Mouse (Mus musculus) midbrain, embryonic 15.5 days (tissue): ENCODE measurements at regions not wholly inside any gene's neighbourhood (a gene's known extent, or its start where the extent isn't known, plus 50 kb on each side); places are given as distances from the start of the nearest gene placed in this dataset.

Experiments
- ATAC-seq: fragments of 200-750 bp; cut with Nextera tagmentation; replicated peaks from 2 replicates; pipeline ENCODE4 v1.8.0; 2017; ENCODE audit warnings: moderate TSS enrichment
- H3K27ac ChIP-seq: fragments of 300-500 bp; sonication (generic); 2 replicates; pipeline ENCODE4 v1.5.1; 2015; ENCODE audit warnings: mild to moderate bottlenecking, inconsistent platforms
- H3K27me3 ChIP-seq: fragments of 300-500 bp; sonication (generic); replicated peaks from 2 replicates; pipeline ENCODE4 v1.6.1; 2015; ENCODE audit warnings: inconsistent platforms
- H3K36me3 ChIP-seq: fragments of 300-500 bp; sonication (generic); replicated peaks from 2 replicates; pipeline ENCODE4 v1.6.1; 2015; ENCODE audit warnings: inconsistent platforms
- H3K4me1 ChIP-seq: fragments of 300-500 bp; sonication (generic); 2 replicates; pipeline ENCODE4 v1.6.1; 2015; ENCODE audit warnings: inconsistent platforms
- H3K4me2 ChIP-seq: fragments of 300-500 bp; sonication (generic); 2 replicates; pipeline ENCODE4 v1.6.1; 2015; ENCODE audit warnings: inconsistent platforms, mild to moderate bottlenecking, moderate library complexity
- H3K4me3 ChIP-seq: fragments of 300-500 bp; sonication (generic); 2 replicates; pipeline ENCODE4 v1.5.1; 2015; ENCODE audit warnings: mild to moderate bottlenecking, inconsistent platforms
- H3K9ac ChIP-seq: fragments of 300-500 bp; sonication (generic); 2 replicates; pipeline ENCODE4 v1.6.1; 2015; ENCODE audit warnings: mild to moderate bottlenecking, inconsistent platforms
- H3K9me3 ChIP-seq: fragments of 300-500 bp; sonication (generic); 2 replicates; pipeline ENCODE4 v1.6.1; 2016; ENCODE audit warnings: inconsistent platforms
- WGBS: fragments of 180-500 bp; shearing (Covaris S2); methylation state at CpG from one replicate; pipeline ENCODE4 v1.1.7; 2015; ENCODE audit warnings: mixed read lengths; 5-methylcytosine and 5-hydroxymethylcytosine counted together

DNA sequence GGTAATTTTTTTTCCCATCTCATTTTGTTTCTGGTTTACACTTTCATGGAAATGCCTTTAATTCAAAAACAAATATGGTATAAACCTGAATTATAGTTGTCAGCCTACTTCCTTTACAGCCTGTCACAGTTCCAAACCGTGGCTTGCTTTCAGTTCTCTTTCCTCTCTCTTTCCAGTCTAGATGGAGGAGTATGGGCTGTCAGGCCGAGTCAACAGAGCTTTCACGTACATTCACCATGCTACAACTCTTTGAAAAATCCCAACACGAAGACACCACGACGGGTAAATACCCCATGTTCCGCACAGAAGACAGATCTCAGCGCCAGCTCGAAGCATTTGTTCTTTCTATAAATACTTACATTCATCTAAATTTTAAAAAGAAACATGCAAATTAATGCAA is 125.2 kb upstream of the Ufm1 start:
- WGBS: 88% methylated on average over 9 of the region's 9 CpGs
- Histone ChIP-seq H3K4me2 (no peak overlapping the region), H3K4me3 (no peak overlapping the region), H3K4me1 (no peaks in the 10 kb centered on the region), H3K27me3 (no peaks in the 10 kb centered on the region), H3K27ac (no peak overlapping the region), H3K9ac (no peak overlapping the region), H3K36me3 (no peaks in the 10 kb centered on the region), H3K9me3 (no peaks in the 10 kb centered on the region)
- ATAC-seq: no peak

DNA sequence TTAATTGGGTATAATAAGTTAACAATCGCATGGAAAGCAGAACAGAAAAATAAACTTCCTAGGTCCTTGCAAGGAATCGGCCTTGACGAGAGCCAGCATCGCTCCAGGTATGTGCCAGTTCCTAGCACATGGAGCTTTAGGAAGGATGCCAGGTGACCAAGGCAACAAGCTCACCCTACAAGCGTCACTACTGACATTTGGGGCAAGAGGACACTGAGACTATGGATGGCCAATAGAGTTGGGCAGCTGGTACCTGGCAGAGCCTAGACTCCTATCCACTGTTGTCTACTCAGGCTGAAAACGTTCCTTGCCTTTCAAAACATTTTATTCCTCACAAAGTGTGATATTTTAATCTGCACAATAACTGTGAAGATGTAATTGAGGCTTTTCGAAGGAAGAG is 124.6 kb upstream of the Ufm1 start:
- Histone ChIP-seq H3K27ac (no peak overlapping the region), H3K9me3 (no peaks in the 10 kb centered on the region), H3K27me3 (no peaks in the 10 kb centered on the region), H3K9ac (no peak overlapping the region), H3K4me3 (no peak overlapping the region), H3K4me2 (no peak overlapping the region), H3K4me1 (no peaks in the 10 kb centered on the region), H3K36me3 (no peaks in the 10 kb centered on the region)
- 87% methylated on average over 7 of the region's 7 CpGs for WGBS
- ATAC-seq: no peak

DNA sequence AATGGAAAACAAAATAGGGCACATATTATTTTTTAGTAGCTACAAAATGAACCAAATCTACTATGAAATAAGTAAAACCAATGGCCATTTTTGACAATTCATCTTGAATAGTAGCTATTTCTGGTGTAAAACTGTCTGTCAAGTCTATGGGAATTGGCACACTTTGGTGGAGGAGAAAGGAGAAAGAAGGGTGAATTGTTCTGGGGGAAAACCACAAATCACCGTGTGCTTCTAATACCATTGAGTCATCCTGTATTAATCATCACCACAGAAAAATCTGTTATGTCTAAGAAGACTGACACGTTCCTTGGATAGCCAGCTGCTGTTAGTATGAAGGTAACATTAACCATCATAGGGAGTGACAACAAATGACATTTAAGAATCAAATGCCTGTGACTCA is 123.7 kb upstream of the Ufm1 start:
- 91% methylated on average over 2 of the region's 2 CpGs for WGBS
- Histone ChIP-seq H3K27me3 (no peaks in the 10 kb centered on the region), H3K4me3 (no peak overlapping the region), H3K4me2 (no peak overlapping the region), H3K27ac (no peak overlapping the region), H3K9me3 (no peaks in the 10 kb centered on the region), H3K36me3 (no peaks in the 10 kb centered on the region), H3K4me1 (no peaks in the 10 kb centered on the region), H3K9ac (no peak overlapping the region)
- ATAC-seq: no peak

DNA sequence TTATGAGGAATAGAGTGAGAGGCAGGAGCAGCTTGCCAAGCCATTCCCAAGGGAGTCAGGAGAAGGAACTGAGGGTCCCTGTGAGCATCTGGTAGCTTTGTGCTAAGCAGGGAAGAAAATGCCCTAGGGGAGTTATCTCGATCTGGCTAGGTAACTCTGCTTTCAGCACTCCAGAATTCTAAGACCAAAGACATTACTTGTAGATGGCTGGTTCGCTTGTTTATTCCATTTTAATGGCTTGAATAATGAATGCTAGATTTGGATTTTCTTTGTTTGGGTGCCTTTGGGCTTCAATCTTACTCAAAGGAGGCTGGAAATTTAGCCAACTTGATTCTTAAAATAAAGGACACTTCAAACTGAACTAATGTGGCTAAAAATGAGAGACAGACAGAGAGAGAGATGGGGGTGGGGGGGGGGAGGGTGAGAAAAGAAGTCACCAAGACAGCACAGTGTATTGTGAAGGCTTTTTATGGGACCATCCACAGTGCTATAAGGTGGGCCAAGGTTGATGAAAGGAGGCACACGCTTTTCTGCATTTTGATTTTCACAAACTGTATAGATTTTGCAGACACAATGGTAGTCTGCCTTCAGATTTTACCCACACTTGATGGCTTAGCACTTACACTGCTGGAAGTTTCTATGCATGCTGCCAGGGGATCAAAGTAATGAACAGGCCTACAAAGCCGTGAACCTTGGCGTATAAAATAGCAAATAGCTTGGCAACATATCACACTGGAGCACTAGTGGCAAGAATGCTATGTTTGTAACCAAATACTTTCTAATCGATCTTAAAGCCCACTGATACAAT is 121.3 kb upstream of the Ufm1 start:
- no peak overlapping the region for H3K9ac ChIP-seq
- no peak overlapping the region for H3K4me3 ChIP-seq
- no peak overlapping the region for H3K4me2 ChIP-seq
- no peak for ATAC-seq
- no peaks in the 10 kb centered on the region for H3K27me3 ChIP-seq
- WGBS: 86% methylated on average over 6 of the region's 6 CpGs
- H3K9me3 ChIP-seq: no peaks in the 10 kb centered on the region
- H3K36me3 ChIP-seq: no peaks in the 10 kb centered on the region
- no peak overlapping the region for H3K27ac ChIP-seq
- no peaks in the 10 kb centered on the region for H3K4me1 ChIP-seq

DNA sequence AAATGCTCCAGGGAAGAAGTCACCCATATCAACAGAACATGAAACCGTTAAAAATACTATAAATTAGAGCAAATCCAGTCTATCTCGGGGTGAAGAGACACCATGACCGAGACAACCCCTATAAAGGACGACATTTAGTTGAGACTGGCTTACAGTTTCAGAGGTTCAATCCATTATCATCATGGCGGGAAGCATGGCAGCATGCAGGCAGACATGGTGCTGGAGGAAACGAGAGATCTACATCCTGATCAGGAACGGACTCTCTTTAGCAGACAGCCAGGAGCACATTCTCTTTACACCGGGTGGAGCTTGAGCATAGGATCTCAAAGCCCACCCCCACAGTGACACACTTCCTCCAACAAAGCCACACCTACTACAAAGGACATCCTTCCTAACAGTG is 118.7 kb upstream of the Ufm1 start:
- Histone ChIP-seq H3K27ac (no peak overlapping the region), H3K9me3 (no peaks in the 10 kb centered on the region), H3K27me3 (no peaks in the 10 kb centered on the region), H3K4me3 (no peak overlapping the region), H3K36me3 (no peaks in the 10 kb centered on the region), H3K4me1 (no peaks in the 10 kb centered on the region), H3K9ac (no peak overlapping the region), H3K4me2 (no peak overlapping the region)
- WGBS: 95% methylated on average over 8 of the region's 8 CpGs
- ATAC-seq: no peak

DNA sequence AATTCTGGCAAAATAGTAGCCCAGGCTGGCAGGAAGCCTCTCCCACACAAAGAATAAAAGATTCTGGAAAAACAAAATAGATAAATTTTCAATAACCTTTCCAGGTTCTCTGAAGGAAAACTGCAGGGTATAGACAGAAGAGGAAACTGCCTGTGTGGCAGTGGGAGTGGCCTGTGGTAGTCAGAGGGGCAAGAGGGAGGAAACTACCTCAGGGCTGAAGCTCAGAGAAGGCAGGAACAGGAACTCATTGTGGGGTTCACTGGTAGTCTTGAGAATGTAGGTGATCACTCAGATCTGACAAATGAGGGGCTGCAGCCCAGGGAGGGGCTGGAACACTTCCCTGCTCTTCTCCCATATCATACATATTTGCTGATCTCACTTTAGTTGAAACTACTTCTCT is 118.0 kb upstream of the Ufm1 start:
- no peaks in the 10 kb centered on the region for H3K4me1 ChIP-seq
- no peaks in the 10 kb centered on the region for H3K36me3 ChIP-seq
- no peak overlapping the region for H3K4me2 ChIP-seq
- H3K9me3 ChIP-seq: no peaks in the 10 kb centered on the region
- no peak overlapping the region for H3K9ac ChIP-seq
- no peak for ATAC-seq
- no peaks in the 10 kb centered on the region for H3K27me3 ChIP-seq
- no peak overlapping the region for H3K4me3 ChIP-seq
- H3K27ac ChIP-seq: no peak overlapping the region

DNA sequence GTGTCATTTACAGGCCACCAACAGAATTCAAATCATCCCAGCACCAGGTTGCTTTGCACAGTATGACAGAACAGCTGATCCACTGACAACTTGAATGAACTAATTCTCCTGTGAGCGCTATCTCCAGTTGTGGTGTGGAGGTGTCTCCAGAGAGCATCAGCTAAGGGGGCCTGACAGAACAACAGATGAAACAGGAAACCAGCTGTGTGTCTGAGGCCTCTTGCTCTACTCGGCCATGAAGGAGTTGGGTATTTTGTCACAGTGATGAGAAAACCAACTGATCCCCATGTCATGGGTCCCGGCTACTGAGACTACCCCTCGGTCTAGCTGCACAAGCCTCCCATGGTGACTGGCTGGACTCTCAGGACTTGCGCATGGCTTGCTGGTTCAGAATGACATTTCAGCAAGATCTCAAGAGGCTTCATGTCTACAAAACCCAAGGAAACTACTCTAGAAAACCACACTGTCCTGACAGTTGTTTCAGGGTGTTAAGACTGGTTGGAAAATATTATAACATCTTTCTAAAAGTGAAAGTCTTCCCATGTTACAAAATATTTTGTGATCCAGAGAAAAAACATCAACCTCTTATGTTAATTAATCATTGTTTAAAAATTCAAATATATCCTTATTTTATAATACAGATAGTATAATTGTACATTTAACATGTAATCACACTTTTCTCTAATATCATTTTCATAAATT is 113.9 kb upstream of the Ufm1 start:
- Histone ChIP-seq H3K4me2 (no peak overlapping the region), H3K36me3 (no peaks in the 10 kb centered on the region), H3K9ac (no peak overlapping the region), H3K27me3 (no peaks in the 10 kb centered on the region), H3K27ac (no peak overlapping the region), H3K4me1 (no peaks in the 10 kb centered on the region), H3K9me3 (no peaks in the 10 kb centered on the region), H3K4me3 (no peak overlapping the region)
- no peak for ATAC-seq
- WGBS: 79% methylated on average over 5 of the region's 5 CpGs

DNA sequence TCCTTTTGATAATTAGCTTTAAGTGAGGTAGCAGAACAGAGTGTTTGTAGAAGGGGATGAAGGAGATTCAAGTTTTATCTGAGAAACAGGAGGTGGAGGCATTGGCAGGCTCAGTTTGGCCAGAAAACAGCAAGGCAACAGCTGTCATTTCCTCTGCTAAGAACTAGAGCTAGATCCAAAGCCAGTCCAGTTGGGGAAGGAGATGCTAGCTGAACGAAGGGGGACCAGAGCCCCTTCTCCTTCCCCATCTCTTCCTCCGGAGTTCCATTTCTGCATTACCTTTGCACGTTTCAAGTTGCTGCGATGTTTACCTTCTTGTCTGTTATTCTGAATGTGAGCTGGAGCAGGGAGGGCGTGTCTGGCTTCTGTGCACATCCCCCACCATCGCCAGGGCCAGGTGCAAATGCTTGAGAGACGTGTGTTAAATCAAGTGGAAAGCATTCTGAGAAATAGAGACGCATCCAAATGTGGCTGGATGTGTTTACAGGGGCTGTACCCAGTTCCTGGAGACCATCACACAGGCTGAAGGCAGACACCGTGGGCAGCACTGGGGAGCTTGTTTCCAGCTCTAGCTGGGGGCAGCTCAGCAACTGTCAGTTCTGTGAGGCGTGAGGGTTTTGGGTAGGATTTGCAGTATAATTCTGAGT is 111.4 kb upstream of the Ufm1 start:
- no peak for ATAC-seq
- H3K4me2 ChIP-seq: no peak overlapping the region

DNA sequence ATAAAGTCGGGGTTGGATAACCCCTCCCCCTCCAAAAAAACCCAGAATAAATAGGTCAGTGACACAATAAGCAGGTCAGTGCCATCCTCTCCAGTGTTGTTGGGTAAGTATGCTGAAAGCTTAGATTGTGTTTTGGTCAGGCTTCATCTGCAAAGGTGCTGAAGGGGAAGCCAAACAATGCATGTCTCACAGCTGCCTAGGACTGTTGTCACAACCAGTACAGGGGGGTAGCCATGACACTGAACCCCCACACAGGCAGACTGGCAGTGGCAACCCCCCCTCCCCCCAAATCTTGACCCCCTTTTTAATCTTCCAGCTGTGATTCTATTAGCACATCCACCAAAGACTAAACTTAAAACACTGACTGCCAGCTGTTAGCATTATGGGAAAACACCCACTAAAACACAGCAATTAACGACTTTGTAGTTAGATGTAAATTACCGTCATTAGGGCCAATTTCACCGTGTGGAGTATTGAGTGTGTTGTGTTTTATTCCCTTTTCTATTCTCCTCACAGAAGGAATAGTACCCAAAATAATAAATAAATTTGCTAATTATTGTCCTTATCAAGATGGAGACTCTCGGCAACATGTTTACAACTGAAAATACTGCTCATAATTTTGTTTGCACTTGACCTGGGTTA is 105.5 kb upstream of the Ufm1 start:
- Histone ChIP-seq H3K27me3 (no peaks in the 10 kb centered on the region), H3K4me2 (no peak overlapping the region), H3K9me3 (no peaks in the 10 kb centered on the region), H3K4me1 (no peaks in the 10 kb centered on the region), H3K9ac (no peak overlapping the region), H3K4me3 (no peak overlapping the region), H3K27ac (no peak overlapping the region), H3K36me3 (no peaks in the 10 kb centered on the region)
- WGBS: 71% methylated on average over 5 of the region's 5 CpGs
- no peak for ATAC-seq

More for the DNA sequence above, 111.4 kb upstream of the Ufm1 start:
- WGBS: 47% methylated on average over 10 of the region's 10 CpGs
- no peaks in the 10 kb centered on the region for H3K36me3 ChIP-seq
- H3K4me1 ChIP-seq: no peaks in the 10 kb centered on the region
- H3K4me3 ChIP-seq: no peak overlapping the region
- no peak overlapping the region for H3K9ac ChIP-seq
- no peaks in the 10 kb centered on the region for H3K27me3 ChIP-seq
- no peaks in the 10 kb centered on the region for H3K9me3 ChIP-seq
- no peak overlapping the region for H3K27ac ChIP-seq

DNA sequence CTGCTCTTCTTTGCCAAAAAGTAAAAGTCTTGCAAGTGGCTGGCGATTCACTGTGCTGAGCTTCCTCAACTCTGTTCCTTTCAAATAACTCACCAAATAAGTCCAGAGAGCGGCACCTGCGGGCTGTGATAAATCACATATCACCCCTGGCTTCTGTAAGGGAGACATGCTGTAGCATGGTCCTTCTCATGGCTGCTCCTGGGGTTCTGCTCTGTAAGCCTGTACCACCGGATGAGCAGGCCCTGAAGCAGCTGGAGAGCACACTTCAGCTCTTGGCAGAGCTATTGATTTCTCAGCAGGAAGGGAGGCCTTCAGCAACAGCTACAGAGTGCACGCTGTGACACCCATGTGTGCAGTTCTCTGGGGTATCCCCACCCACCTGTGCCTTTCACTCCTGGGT is 101.5 kb upstream of the Ufm1 start:
- 61% methylated on average over 5 of the region's 5 CpGs for WGBS
- H3K9ac ChIP-seq: no peak overlapping the region
- ATAC-seq: no peak
- H3K27me3 ChIP-seq: no peaks in the 10 kb centered on the region
- no peak overlapping the region for H3K27ac ChIP-seq
- no peak overlapping the region for H3K4me2 ChIP-seq
- no peaks in the 10 kb centered on the region for H3K9me3 ChIP-seq
- H3K36me3 ChIP-seq: no peaks in the 10 kb centered on the region
- H3K4me1 ChIP-seq: no peaks in the 10 kb centered on the region
- no peak overlapping the region for H3K4me3 ChIP-seq

DNA sequence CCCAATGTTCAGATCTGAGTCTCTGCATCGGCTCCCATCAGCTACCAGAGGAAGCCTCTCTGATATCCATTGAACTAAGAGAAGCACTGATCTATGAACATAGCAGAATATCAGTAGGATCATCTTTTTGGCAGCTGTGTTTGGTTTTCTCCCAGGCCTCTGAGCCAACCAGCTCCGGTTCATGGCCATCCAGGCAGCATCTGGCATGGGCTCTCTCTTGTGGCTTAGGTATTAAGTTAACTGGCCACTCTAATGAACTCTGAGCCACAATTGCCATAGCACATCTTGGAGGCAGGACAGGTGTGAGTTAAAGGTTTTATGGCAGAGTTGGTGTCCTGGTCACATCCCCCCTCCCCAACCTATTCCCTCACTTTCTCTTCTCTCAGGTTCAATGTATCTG is 90.2 kb upstream of the Ufm1 start:
- H3K9ac ChIP-seq: no peak overlapping the region
- H3K36me3 ChIP-seq: no peaks in the 10 kb centered on the region
- no peaks in the 10 kb centered on the region for H3K9me3 ChIP-seq
- H3K4me3 ChIP-seq: no peak overlapping the region
- H3K4me2 ChIP-seq: no peak overlapping the region
- H3K27me3 ChIP-seq: no peaks in the 10 kb centered on the region
- 93% methylated on average over 2 of the region's 2 CpGs for WGBS
- H3K27ac ChIP-seq: no peak overlapping the region
- no peaks in the 10 kb centered on the region for H3K4me1 ChIP-seq
- no peak for ATAC-seq

DNA sequence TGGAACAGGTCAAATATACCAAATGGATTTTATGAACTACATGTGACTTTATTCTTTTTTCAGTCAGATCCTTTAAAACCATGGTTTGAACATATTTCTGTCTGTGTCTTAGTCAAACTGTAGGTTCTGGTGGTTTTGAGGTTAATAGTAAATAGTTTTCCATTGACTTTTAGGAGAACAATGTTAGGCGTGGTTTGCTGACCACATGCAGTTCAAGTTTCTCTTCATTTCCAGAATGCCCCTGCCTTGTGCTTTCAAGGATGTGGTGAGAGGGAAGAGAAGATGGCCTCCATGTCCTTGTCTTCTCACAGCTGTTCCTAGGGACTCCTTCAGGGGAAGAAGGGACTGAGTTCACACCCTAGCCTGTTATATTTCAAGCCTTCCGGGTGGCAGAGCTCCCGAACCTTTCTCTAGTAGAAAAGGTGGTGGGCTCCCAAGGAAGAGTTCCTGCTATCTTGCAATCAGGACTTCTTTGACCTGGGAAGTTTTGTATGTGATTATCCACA is 76.1 kb upstream of the Ufm1 start:
- Histone ChIP-seq H3K36me3 (no peaks in the 10 kb centered on the region), H3K4me2 (no peak overlapping the region), H3K4me1 (no peaks in the 10 kb centered on the region), H3K4me3 (no peak overlapping the region), H3K27me3 (no peaks in the 10 kb centered on the region), H3K27ac (no peak overlapping the region), H3K9ac (no peak overlapping the region), H3K9me3 (no peaks in the 10 kb centered on the region)
- WGBS: 92% methylated on average over 3 of the region's 3 CpGs
- ATAC-seq: no peak
